Mouse (Mus musculus) urinary bladder, postnatal 25 days (tissue): ENCODE results near the gene Col23a1.
A peak's percentile ranks its signal among the peaks of the same experiment; 100 is the strongest.

Experiments
- DNase-seq: peaks from one replicate; pipeline ENCODE4 v3.0.0; 2022; ENCODE audit warnings: low spot score

Gene Col23a1

GRCm38 (mm10) chr11:51485051-51485521, 195.4 kb downstream of the Col23a1 start:
- DNase-seq = no peak

- no peak for DNase-seq
Observed at GRCm38 (mm10) chr11:51485775-51486464, 196.2 kb downstream of the Col23a1 start.

GRCm38 (mm10) chr11:51488813-51489212, 199.1 kb downstream of the Col23a1 start:
- no peak for DNase-seq

- DNase-seq = no peak
Observed at GRCm38 (mm10) chr11:51493421-51493820, 203.7 kb downstream of the Col23a1 start.

GRCm38 (mm10) chr11:51494178-51494577, 204.5 kb downstream of the Col23a1 start:
- DNase-seq = no peak

- DNase-seq = no peak
Observed at GRCm38 (mm10) chr11:51499776-51500175, 210.1 kb downstream of the Col23a1 start.

- DNase-seq = no peak
Observed at GRCm38 (mm10) chr11:51502431-51502851, 212.7 kb downstream of the Col23a1 start.

- DNase-seq = no peak
Observed at GRCm38 (mm10) chr11:51504946-51505345, 215.2 kb downstream of the Col23a1 start.

- no peak for DNase-seq
Observed at GRCm38 (mm10) chr11:51508053-51508452, 218.3 kb downstream of the Col23a1 start.

- no peak for DNase-seq
Observed at GRCm38 (mm10) chr11:51509211-51509610, 219.5 kb downstream of the Col23a1 start.

GRCm38 (mm10) chr11:51513019-51513418, 223.3 kb downstream of the Col23a1 start:
- no peak for DNase-seq

GRCm38 (mm10) chr11:51515346-51515745, 225.6 kb downstream of the Col23a1 start:
- no peak for DNase-seq

GRCm38 (mm10) chr11:51518100-51518499, 228.4 kb downstream of the Col23a1 start:
- no peak for DNase-seq

GRCm38 (mm10) chr11:51518585-51518984, 228.9 kb downstream of the Col23a1 start:
- DNase-seq = no peak

- DNase-seq = no peak
Observed at GRCm38 (mm10) chr11:51521440-51521839, 231.7 kb downstream of the Col23a1 start.

GRCm38 (mm10) chr11:51523215-51523614, 233.5 kb downstream of the Col23a1 start:
- no peak for DNase-seq

- DNase-seq = no peak
Observed at GRCm38 (mm10) chr11:51523625-51524024, 233.9 kb downstream of the Col23a1 start.

- no peak for DNase-seq
Observed at GRCm38 (mm10) chr11:51526631-51527161, 237.0 kb downstream of the Col23a1 start.

- no peak for DNase-seq
Observed at GRCm38 (mm10) chr11:51533128-51533533, 243.4 kb downstream of the Col23a1 start.

- peak; percentile 36 for DNase-seq
Observed at GRCm38 (mm10) chr11:51534314-51534713, 244.6 kb downstream of the Col23a1 start.

- DNase-seq = no peak
Observed at GRCm38 (mm10) chr11:51538388-51538787, 248.7 kb downstream of the Col23a1 start.

GRCm38 (mm10) chr11:51538919-51539758, 249.4 kb downstream of the Col23a1 start:
- no peak for DNase-seq

- DNase-seq = peak; percentile 97
Observed at GRCm38 (mm10) chr11:51539759-51540282, 250.1 kb downstream of the Col23a1 start.
